Mouse (Mus musculus) heart, postnatal 10 days (tissue): ENCODE data around the gene St13. TPM values are rescaled to one million over a fixed set of nuclear protein-coding genes. Genes with fewer than 3 reads are reported as not detected.

Source experiments
- DNase-seq, 2 experiments: peaks; one replicate each; pipeline ENCODE4 v3.0.0; 2021
- intact Hi-C: fragments of 180-260 bp; cut with DNase I; formaldehyde crosslinking; loops from one replicate; pipeline ENCODE4 v1.15.1; 2025
- total RNA-seq, 2 experiments: library from RNA; stranded (reverse); gene quantifications; 2 replicates each; pipeline ENCODE4 v1.2.3; 2021

Gene St13
- total RNA-seq, 2 experiments from 2014 or later: 89.0 to 93.6 TPM

- intact Hi-C loops: no loop called here
- no peak for DNase-seq
These were observed 31.3 kb downstream of the St13 start for GRCm38 (mm10) chr15:81368601-81369000.

- no peak for DNase-seq
- intact Hi-C loops: no loop called here
These were observed 33.6 kb downstream of the St13 start for GRCm38 (mm10) chr15:81366241-81366640.

DNA sequence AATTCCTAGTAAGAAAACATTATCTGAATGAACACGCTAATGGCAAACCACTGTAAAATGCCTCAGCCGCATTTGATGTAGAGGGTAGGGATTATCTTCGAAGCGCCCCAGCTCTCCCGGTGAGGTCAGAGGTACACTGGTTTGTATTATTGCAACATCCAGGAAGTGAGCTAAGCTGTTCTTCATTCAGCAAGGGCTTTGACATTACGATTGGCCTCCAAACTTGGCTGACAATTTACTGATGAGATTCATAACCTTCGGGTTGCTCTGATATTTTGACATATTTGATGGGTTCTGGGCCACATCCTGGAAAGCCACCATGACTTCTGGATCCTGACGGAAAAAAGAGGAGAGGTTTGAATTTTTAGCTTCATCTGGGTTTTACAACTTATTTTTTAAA lies 34.6 kb downstream of the St13 start:
- intact Hi-C loops: no loop called here
- DNase-seq: no peak

DNA sequence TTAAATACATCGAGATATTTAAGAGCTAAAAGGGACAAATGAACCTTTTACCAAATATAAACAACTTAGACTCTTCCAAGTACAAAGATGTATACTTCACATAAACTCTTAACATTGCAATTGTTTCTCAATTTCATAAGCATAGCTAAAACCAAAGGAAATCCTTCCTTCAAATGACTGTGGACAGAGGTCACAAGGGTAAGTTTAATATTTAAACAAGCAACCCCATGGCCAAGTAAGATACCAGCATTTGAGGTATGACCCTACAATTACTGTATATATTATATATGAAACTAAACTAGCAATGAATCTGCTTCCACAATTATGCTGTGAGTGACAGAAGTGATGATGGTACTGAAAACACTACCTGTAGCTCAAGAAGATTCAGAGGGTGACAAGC lies 35.6 kb downstream of the St13 start:
- intact Hi-C loops: no loop called here
- no peak for DNase-seq

GRCm38 (mm10) chr15:81362501-81362900 lies 37.4 kb downstream of the St13 start:
- DNase-seq: no peak
- intact Hi-C loops: no loop called here

DNA sequence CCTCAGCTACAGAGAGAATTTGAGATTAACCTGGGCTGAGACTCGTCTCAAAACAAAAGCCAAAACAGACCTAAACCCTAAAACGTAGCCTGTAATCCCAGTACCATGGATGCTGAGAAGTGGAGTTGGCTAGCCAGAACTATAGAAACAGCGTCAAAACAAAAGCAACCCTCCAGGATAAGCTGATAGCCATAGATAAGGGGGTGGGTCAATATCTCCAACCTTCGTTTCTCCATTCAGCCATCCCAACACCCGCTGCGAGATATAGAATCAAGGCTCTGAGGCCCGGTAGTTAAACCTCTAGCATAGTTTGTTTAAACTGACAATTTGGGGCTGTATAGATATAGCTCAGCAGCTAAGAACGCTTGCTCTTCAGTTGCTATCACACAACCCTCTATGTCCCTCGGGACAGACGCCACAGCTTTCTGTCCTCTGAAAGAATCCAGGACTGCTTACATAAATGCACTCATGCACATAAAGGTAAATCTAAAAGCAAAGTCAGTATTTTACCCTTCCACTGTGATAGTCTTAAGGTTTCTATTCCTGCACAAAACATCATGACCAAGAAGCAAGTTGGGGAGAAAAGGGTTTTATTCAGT lies 38.4 kb downstream of the St13 start:
- no peak for DNase-seq
- intact Hi-C loops: no loop called here

- intact Hi-C loops: no loop called here
- DNase-seq: no peak
These were observed 38.9 kb downstream of the St13 start for GRCm38 (mm10) chr15:81361022-81361404.

GRCm38 (mm10) chr15:81360345-81361021 lies 39.4 kb downstream of the St13 start, which contains the start of gene Slc25a17:
Slc25a17 (minus strand) TSS chr15:81360812.
- intact Hi-C loops: no loop called here
- peak; percentile 97 to 99 for DNase-seq

DNA sequence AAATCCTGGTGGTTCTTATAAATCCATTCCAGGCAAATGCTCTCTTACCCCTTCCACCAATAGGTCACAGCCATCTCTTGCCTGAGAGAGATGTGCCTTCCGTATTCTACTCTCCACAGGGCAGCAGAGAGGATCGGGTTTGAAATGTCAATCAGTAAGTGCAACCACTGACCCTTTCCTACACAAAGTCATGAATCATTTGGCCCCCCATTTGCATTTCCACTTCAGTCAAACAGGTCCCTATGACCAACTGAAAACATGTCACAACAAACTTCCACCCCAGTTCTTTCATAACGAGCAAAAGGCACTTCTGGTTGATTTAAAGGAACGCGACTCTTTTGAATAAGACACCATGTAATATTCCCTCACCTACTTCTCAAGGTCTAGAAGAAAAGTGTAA lies 40.5 kb downstream of the St13 start:
- intact Hi-C loops: no loop called here
- no peak for DNase-seq

- DNase-seq: no peak
- intact Hi-C loops: no loop called here
These were observed 40.9 kb downstream of the St13 start for GRCm38 (mm10) chr15:81358943-81359342.

DNA sequence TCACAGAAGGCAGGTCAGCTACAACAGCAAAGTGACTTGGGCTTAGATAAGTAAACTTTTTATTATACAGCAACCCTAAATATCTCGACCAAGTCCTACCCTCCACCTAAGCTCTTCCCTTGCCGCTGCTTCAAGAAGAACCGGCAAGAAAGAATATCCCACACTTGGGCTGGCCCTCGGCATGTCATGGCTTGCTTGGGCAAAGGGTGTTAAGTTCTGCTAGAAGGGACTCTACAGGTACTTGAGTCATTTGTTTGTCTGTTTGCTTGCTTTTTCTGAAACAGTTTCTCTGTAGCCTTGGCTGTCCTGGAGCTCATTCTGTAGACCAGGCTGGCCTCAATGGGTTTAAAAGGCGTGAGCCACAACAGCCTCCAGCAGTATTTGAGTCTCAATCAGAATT lies 42.9 kb downstream of the St13 start:
- intact Hi-C loops: no loop called here

DNA sequence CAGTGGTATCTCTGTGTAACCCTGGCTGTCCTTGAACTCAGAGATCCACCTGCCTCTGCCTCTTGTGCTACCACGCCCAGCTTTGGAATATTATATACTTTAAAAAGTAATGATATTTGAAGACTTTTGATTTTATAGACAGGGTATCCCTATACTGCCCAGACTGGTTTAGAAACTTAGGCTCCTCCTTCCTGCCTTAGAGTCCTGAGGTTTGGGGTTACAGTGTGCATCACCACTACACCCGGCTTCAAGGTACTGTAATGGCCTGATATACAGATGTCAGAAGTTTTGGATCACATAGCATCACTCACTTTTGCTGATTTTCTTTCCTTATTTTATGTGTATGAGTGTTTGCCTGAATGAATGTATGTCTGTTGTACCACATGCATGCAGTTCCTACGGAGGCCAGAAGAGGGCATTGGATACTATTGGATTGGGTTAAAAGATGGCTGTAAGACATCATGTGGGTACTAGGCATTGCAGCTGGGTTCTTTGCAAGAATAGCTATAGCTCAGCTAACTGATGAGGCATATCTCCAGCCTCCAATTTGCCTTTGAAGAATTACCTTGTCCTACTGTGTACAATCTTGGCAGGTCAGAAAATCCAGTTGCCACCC lies 44.6 kb downstream of the St13 start:
- intact Hi-C loops: no loop called here
- peak; percentile 24 to 59 for DNase-seq

More for the DNA sequence above, 42.9 kb downstream of the St13 start:
- no peak for DNase-seq

DNA sequence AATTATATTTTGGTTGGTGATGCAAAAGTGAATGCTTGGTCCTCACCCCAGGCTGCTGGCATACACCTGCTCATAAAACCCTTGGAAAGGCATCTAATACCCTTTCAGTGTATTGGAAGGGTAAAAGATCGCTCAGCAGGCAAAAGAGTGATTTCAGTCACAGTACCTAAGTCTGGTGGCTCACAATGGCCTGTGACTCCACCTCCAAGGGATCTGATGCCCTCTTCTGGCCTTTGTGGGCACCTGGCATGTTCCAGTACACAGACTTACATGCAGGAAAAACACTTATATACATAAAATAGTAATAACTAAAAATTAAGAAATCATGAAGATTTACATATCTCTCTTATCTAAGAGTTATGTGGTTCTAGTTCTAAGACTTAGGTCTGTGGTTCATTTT lies 47.2 kb downstream of the St13 start:
- DNase-seq: no peak
- intact Hi-C loops: no loop called here

- intact Hi-C loops: no loop called here
- DNase-seq: no peak
These were observed 49.5 kb downstream of the St13 start for GRCm38 (mm10) chr15:81350401-81350800.

GRCm38 (mm10) chr15:81348366-81348765 lies 51.5 kb downstream of the St13 start:
- DNase-seq: no peak
- intact Hi-C loops: no loop called here

- intact Hi-C loops: no loop called here
- no peak for DNase-seq
These were observed 52.4 kb downstream of the St13 start for GRCm38 (mm10) chr15:81347466-81347865.

- intact Hi-C loops: no loop called here
- no peak for DNase-seq
These were observed 58.5 kb downstream of the St13 start for GRCm38 (mm10) chr15:81341426-81341825.

GRCm38 (mm10) chr15:81339158-81339557 lies 60.7 kb downstream of the St13 start:
- DNase-seq: no peak

DNA sequence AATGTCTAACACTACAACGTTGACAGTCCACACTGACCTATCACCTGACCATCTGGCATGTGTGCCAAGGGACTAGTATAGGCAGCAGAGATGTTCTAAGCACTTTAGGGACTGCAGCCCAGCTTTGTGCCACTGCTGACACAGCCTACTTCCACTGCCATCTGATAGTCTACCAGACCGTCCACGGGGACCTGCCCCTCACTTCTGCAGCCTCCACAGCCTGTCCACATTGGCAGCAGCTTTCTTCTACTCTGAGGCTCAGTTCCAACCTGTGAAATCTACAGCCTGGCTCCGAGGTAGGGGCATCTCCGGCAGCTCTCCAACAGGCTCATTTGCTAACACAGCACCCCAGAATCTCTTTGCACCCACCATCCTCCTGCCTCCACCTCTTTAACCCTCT lies 63.4 kb downstream of the St13 start:
- no peak for DNase-seq
- intact Hi-C loops: no loop called here

More at GRCm38 (mm10) chr15:81339158-81339557, 60.7 kb downstream of the St13 start:
- intact Hi-C loops: no loop called here

DNA sequence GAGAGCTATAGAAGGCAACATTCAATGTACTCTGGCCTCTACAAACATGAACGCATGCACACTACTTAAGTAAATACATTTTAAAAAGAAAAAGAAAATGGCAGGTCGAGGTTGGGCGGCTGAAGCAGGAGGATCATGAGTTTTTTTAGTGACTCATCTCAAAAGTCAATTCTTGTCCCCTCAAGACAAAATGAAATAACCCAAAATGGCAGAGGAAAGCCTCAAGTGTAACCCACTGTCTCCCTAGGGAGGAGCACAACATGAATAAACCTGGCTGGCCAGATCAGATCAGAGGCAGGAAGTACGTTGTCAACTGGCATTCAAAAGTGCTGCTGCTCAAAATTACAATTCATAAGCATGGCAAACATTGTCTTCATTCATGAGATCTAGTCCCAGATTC lies 67.4 kb downstream of the St13 start:
- intact Hi-C loops: no loop called here
- no peak for DNase-seq

GRCm38 (mm10) chr15:81330816-81331433 lies 69.0 kb downstream of the St13 start:
- no peak for DNase-seq
- intact Hi-C loops: no loop called here
